Mouse (Mus musculus) mesoderm, embryonic 11.5 days (tissue): ENCODE data around the gene Ptges2.
A peak's percentile ranks its signal among the peaks of the same experiment; 100 is the strongest.

Experiments used
- DNase-seq: peaks from one replicate; pipeline ENCODE4 v3.0.0-alpha.2; 2012; ENCODE audit warnings: low read depth, low spot score

Gene Ptges2

DNA sequence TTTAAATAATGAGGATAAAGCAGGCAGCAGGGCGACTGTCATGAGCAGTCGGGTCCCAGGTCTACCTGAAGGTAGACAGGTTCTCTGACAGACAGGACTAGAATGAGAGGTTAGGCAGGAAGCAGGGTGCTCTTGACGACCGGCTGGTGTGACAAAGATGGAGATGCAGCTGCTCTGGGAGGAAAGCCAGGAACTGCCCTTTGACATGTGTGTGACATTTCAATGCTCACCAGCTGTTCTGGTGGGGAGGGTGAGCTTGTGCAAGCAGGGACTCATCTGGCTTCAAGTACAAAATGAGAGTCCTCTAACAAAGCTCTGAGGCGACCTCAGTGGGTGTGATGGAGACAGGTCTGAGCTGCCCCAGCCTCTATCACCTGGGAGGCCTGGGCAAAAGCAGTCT lies 18.2 kb downstream of the Ptges2 start:
- no peak for DNase-seq

DNA sequence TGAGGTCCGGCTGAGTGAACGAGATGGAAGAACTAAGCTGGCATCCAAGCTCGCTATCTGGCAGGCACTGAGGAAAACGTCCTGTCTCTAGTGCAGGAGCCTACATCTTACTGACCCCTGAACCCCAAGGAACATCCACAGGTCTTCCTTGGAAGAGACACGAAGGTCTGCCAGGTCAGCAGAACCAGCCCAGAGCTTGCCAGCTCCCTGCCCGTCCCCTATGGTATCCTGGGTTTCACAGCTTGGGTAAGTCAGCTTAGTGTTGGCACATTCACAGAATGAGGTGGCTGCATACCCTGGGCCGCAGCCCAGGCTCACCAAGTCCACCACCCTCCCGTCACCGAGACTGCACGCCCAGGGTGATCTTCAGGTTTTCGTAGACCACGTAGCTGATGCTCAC lies 20.1 kb downstream of the Ptges2 start:
- DNase-seq = no peak

DNA sequence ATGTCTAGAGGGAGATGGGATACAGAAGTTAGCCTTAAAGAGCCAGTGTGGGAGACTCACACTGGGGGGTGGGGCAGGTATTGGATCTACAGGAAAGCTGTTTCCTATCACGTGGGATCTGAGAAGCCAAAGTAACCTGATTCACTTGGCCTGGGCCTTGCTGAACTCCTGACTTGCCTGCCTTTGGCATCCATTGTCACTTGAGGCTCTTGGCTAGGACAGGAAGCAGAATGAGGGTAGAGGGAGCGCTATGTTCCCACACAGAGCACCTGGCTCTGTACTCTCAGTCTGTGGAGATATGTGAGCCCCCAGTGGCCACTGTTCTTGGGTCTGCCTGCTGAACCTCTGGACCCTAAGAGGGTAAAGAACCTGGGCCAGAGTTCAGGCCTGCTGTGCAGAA lies 20.9 kb downstream of the Ptges2 start:
- no peak for DNase-seq

DNA sequence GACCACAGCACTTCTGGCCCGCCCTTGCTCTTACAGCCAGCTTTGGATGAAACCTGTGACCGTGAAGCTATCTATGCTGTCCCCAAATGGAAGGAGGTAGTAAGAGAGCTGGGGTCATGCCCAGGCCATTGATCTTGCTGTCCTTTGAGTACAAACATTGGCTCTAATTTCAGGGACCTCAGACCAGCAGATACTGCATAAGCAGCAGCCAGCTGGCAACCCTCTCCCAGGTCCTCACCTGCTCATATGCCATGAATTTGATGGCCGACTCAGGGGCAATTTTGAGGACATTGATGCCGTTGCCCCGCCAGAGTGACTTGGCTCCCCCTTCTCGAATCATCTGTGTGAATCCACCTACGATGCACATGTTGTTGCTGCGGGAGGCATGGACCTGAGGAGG lies 21.8 kb downstream of the Ptges2 start:
- DNase-seq = no peak

DNA sequence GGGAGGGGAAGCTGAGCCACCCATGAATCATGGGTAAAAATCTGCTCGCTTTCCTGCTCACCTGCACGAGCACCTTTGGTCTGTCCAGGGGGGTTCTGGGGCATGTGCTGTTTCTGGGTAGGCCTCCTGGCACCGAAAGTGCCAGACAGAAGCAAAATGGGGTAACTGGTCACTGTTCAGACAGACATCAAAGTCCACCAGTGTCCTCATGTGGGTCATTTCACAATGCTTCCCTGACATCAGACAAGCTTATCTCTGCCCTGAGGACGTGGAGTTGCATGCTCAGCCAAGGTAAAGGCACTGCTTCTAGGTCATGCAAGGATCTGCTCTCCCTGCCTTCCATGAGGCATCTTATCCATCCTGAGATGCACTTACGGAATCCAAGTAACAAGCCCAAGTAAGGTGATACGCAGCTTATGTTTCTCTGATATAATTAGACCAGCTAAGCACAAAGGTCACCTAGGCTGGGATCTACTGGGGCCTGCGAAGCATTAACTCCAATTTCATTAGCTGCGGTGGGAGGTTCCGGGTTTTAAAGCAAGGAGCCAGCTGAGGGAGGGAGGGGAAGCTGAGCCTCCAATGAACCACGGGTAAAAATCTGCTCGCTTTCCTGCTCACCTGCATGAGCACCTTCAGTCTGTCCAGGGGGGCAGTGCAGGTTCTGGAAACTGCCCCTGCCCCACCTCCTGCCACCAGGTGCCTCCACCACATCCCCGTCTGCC lies 22.9 kb downstream of the Ptges2 start:
- DNase-seq = no peak

DNA sequence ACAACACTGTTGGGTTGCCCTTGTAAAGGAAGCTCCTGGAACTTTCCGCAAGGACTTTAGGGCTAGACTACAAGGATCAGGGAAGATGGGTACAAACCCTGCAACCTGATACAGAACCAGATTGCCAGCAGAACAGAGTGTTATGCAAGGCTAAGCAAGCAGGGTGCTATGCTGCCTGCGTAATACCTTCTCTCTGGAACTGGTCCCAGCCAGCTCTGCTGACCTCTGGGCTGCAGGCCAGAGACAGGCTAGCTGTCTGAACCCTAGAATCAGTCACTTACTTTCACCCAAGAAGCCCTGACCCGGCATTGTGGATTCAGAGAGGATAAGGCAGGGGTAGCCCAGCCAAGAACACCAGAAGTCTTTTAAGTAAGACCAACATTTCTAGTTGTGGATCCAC lies 23.7 kb downstream of the Ptges2 start:
- no peak for DNase-seq

DNA sequence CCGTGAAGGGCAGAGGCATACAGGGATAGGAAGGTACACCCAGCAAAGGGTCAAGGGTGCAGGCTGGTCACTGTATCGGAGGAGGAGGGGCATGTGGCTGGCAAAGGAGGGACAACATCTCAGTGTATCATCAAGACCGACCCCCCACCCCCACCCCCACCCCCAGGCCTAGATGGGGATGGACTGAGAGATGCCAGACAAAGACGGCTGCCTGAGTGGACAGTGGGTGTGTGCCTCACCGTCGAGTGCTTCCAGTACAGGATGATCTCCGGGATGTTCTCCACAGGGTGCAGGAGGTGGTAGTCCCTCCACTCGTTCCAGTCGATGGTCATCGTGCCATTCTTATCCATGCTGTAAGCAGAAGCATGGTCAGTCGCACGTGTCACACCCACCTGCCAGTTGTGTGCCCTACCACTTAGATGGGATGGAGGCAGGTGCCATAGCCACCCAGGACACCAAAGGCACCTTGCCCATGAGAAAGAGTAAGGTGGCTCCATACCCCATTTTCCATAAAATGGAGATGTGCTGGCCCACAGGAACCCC lies 24.4 kb downstream of the Ptges2 start:
- DNase-seq = no peak

DNA sequence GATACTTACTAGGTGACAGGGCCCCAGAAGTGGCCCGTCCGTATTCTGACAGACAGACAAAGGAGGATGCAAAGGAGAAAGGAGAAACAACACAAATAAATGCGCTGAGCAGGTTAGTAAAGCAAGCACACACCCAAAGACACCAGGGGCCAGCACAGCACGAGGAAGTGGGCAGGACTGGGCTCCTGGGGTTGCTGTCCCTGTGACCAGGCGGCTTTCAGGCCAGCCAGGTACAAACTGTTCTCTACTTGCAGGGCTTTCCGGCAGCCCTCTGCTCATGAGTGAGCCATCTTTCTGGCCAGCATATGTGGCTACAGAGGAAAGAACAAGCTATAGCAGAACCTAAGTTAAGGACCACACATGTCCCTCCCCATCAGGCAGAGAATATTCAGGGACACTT lies 25.0 kb downstream of the Ptges2 start:
- DNase-seq = no peak

DNA sequence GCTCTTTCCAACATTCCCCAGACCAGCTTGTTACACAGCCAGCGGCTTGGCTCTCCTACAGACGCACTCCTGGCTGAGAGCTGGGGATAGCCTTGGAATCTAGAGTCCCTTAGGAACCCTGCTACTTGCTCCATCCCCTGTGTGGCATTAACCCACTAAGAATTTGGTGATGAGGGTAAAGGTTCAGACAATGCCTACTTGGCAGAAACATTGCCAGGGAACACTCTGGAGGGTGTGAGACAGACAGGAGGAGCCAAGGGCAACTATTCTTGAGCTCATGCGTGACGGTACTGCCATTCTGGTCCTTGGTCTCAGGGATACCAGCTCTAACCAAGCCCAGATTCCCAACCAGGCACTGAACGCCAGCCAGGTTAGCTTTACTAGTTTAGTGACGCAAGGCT lies 26.2 kb downstream of the Ptges2 start:
- DNase-seq = no peak

DNA sequence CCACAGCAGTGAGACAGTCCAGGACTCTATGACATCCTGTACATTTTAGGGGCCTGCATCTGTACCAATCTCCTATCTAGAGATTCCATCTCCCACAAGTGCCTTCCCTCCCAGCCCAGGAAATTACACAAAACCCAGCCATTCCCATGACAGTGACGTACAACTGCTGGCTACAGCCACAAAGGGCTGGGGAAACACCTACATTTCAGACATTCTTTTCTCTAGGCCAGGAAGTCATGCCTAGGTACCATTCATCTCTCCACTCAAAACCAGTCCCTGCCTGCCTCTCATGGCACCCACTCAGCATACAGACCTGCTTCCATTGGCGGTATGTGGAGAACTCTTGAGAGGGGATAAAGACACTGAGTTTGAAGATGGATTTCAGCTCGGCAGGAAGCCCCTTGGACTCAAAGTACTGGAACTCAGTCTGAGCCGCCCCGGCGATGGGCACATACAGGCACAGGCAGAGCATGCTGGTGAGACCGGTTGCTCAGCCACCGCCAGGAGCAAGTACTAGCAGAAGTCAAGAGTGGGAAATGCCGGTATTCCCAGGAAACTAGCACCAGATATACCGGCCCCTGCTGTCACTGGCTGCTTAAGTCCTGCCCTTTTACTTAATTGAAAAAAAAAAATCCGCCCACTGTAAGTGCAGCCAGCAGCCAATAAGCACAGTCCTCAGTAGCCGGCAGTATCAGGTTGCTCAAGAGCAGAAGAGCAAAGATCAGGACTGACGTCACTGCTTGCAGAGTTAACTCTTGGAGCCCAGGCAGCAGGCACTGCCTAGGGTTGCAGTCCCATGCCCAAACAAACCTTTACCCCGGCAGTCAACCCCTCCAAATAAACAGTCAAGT lies 28.0 kb downstream of the Ptges2 start:
- peak; percentile 91 for DNase-seq

DNA sequence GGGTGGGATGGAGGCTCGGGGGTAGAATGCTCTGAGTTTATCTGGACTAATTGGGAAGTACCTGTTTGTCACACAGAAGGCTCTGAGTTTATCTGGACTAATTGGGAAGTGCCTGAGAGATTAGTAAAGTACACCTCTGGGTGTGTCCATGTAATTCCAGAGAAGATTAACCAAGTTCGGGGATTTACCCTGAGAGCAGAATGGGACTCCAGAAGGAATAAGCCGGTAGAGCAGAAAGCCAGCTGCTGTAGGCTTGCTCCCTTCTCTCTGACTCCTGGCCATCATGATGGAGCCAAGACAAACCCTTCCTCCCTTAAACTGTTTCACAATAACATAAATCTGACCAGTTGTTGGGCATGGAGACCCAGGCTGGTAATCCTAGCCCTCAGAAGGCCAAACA lies 29.1 kb downstream of the Ptges2 start:
- DNase-seq = no peak

DNA sequence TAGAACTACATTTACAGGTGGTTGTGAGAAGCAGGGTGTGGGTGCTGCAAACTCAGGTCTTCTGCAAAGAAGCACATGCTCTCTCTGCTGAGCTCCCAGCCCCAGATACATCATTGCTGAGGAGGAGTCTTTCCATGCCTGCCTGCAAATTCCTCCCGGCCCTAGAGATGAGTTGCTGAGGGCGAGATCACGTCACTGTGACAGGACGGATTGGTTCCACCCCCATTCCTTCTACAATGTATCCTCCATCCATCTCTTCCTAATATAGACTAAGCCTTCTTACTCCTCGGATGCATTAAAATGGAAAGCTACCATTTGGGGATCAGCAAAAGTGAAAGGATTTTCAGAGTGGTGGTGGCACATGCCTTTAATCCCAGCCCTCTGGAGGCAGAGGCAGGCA lies 29.9 kb downstream of the Ptges2 start:
- no peak for DNase-seq

DNA sequence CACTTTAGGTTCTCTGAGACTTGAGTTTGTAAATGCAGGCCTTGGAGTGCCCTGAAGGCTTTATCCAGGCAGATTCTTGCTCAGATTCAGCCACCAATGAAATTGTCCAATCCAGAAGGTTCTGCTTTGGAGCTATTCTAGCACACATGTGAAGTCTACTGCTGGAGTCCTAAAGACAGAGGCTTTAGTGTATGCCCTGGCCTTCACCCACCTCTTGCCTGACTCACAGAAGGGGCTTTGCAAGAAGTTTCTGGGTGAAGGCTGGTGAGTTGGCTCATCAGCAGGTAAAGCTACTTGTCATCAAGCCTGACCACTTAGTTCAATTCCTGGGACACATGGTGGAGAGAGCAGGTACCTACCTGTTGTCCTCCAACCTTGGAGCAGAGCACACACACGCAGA lies 30.4 kb downstream of the Ptges2 start:
- no peak for DNase-seq

DNA sequence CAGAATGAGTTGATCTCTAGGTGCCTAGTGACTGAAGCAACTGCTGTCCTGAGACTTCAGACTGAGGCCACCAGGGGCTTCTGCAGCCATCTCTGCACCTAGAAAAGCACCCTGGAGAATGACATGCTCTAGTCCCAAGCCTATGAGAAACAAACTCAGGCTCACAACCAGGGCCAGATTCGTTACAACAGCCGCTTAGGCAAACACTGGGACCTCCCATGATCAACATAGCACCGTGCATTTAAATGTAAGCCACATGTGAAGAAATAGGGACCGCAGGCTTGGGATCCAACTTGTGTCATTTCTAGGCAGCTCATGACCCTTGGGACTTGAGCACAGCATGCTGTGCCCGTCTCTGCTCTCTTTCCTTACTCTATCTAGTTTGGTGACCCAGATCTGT lies 32.0 kb downstream of the Ptges2 start:
- DNase-seq = no peak

DNA sequence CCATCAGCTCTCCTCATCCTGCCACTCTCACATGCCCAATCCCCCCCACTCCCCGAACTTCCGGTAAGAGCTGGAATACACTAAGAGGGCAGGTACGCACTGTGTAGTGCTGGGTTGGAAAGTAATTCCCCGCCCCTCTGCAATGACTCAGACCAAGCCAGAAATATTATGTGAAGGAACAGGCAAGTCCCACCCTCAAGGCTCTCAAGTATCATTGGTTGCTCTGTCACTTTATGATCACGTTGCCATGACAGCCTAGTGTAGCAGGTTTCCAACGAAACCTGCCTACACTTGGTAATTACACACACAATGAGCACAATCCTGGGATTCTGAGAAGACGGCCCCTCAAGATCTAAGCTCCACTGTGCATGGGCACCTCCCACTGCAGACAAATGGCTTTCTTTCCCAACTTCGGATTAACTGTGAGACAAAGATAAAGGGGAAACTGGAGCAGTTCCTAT lies 32.6 kb downstream of the Ptges2 start:
- no peak for DNase-seq

DNA sequence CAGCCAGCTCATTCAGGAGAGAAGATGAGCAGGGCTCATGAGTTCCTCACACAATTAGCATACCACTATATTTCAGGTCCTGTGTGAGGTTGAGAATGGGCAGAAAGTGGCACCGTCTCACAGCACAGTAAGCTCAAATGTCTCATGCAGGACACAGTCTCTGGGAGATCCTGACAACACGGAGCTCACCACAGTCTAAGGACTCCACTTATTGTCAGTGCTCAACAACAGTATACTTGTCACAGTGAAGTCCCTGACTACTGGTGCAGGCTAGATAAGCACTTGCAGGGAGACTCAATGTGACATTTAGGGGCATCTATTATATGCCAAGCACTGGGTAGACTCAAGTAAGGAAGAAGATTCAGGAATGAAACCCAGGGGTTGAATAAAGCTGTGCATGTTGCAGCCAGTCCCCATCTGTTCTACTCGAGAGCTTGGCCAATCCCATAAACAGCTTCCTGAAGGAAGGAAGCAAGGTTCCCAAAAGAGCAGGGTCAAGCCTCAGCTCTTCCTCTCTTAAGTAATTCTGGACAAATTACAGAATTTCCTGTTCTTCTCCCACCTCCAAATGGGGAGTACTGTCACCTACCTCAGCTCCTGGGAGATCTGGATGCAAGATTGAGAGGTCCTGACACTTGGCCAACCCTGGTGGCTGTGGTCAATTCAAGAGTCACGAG lies 33.7 kb downstream of the Ptges2 start:
- DNase-seq = no peak

DNA sequence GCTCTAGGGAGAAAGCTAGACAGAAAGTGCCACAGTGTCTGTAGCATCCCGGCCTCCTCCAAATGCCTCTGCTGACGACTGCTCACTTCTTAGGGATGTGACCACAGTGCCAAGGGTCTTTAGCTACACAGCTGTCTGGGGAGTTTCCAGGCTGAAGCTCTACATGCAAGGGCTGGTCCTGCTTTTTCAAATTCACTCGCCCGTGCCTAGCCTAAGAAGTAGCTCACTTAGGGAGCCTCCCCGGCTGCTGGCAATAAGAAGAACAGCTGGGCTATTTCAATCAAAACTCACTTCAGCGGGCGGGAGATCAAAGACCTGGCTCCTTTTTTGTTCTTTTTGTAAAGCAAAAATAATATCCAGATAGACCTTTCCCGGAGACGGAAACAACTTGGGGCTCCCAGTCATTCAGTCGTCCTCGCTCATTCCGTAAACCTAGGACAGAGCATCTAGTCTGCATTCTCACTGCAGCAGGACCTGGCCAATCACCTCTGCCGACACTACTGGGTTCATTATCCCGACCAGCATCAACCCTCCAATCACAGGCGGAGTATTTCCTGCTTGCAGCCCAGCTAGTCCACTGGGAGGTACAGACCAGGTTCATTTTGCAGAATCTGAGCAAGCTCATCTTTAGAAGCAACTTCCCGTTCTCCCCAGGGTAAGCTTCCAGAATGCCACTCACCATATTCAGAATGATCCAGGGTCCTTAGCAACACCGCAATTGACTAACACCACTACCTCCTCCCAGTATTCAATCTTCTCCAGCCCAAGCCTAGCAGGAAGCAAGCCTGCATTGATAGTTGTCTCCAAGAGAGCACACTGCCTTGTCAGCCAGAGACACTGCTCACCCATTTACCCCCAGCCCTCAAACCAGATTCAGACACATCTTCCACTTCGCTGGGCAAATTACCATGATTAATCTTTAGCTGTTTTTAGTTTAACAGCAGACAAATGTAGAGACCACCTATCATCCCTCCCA lies 35.3 kb downstream of the Ptges2 start:
- DNase-seq = peak; percentile 94

DNA sequence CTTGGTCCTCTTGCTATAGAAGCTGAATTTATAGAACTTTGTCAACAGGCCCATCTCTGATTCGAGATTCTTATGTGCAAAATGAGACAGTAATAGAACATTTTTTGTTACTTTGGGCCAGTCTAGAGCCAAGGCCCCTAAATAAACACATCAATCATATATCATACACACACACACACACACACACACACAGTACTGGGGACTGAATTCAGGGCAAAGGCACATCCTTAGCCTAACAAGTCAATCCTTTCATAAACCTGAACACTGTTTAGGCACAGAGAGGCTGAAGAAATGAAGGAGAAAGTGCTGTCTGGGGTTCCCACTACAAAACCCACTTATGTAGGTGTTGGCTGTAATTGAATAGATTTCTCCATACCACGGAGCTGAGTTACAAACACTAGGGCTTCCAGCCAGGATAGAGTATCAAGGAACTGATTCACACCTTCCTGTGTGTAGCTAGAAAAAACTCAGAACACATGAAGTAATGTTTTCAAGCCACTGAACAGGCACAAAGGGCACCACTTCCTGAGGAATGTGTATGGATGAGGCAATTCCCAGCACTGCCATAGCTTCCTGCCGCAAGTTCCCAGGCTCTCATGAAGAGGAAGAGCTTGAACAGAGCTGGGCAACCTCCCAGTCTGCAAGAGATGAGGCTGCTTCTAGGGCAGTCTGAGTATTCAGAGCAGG lies 41.1 kb downstream of the Ptges2 start:
- peak; percentile 35 for DNase-seq

DNA sequence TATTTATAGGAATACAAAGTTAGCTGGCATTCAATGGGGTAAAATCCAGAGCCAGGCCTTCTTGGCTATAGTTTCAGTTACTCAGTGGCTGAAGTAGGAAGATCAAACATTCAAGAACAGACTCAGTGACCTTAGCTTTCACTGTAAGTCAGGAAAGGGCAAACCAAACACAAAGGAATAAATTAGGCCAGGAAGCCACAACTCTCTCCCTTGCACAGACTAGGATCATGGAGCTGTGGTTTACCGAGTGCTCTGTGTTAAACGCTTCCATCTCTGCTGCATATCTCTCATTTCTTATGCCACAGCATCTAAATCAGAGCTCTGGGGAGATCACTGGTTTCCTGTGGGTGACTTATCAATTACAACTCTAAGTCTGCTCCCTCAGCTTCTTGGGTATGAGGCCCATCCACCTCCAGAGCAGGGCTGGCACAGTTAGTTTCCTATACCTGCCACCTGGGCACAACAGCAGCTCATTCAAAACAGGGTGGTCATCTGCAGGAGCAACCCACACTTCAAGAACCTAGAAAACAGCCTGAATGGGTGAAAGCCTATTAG lies 42.0 kb downstream of the Ptges2 start:
- DNase-seq = no peak

DNA sequence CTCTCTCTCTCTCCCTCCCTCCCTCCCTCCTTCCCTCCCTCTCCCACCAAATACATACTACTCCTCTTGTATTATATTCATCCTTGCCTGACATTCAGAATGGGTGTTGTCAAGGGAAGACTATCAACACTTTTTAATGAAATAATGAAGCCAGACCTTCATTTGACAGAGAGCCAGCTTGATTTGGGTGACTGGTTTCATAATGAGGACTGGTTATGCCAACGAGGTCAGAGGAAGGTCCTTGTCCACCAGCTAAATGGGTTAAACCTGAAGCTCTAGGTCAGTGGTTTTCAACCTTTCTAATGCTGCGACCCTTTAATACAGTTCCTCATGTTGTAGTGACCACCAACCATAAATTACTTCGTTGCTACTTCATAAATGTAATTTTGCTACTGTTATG lies 43.0 kb downstream of the Ptges2 start:
- DNase-seq = no peak
